Mouse (Mus musculus): Measurements from ENCODE around the gene Sik2. TPM values are rescaled to one million over a fixed set of nuclear protein-coding genes. Genes with fewer than 3 reads are reported as not detected.

Gene Sik2
- polyA plus RNA-seq, 1 experiment from 2014 or later: 14.2 TPM

Other genes starting within 250 kb of the Sik2 start
- gene Fdxacb1, start 240.8 kb downstream of the Sik2 start, polyA plus RNA-seq (2014; fragmentation: Nextera tagmentation; extraction: Ambion mirVana): 14.1 and 14.3 TPM in 2 replicates
- gene Alg9, start 234.1 kb downstream of the Sik2 start, polyA plus RNA-seq (2014; fragmentation: Nextera tagmentation; extraction: Ambion mirVana): 41.6 and 43.2 TPM in 2 replicates
- 32.4 and 33.3 TPM in 2 replicates for gene 1110032A03Rik, start 233.6 kb downstream of the Sik2 start, polyA plus RNA-seq (2014; fragmentation: Nextera tagmentation; extraction: Ambion mirVana)
- 126 and 136 TPM in 2 replicates for gene Ppp2r1b, start 163.8 kb downstream of the Sik2 start, polyA plus RNA-seq (2014; fragmentation: Nextera tagmentation; extraction: Ambion mirVana)
- gene Btg4, start 51.8 kb upstream of the Sik2 start, polyA plus RNA-seq (2014; fragmentation: Nextera tagmentation; extraction: Ambion mirVana): not detected in 2 replicates
- gene Layn, start 68.0 kb upstream of the Sik2 start, polyA plus RNA-seq (2014; fragmentation: Nextera tagmentation; extraction: Ambion mirVana): 1.6 and 5.6 TPM in 2 replicates
- gene 4833427G06Rik, start 93.0 kb upstream of the Sik2 start, polyA plus RNA-seq (2014; fragmentation: Nextera tagmentation; extraction: Ambion mirVana): not detected in 2 replicates
- not detected in 2 replicates for gene Gm32742, start 156.4 kb upstream of the Sik2 start, polyA plus RNA-seq (2014; fragmentation: Nextera tagmentation; extraction: Ambion mirVana)
- not detected in 2 replicates for gene Pou2af1, start 204.6 kb upstream of the Sik2 start, polyA plus RNA-seq (2014; fragmentation: Nextera tagmentation; extraction: Ambion mirVana)

All from embryonic facial prominence, embryonic 11.5 days (tissue).